Mouse (Mus musculus) heart, postnatal 25 days (tissue): ENCODE measurements around the gene BC049730. TPM values are rescaled to one million over a fixed set of nuclear protein-coding genes. Genes with fewer than 3 reads are reported as not detected.
"Not testable (repeated sequence)": the region's sequence is repeated elsewhere in the genome, so short reads cannot be mapped to it uniquely, and the experiment has no call there.

Source experiments
- DNase-seq: peaks from one replicate; pipeline ENCODE4 v3.0.0; 2022; ENCODE audit warnings: low spot score
- intact Hi-C: fragments of 180-260 bp; cut with DNase I; formaldehyde crosslinking; loops from one replicate; pipeline ENCODE4 v1.15.1; 2025
- total RNA-seq, 2 experiments: library from RNA; stranded (reverse); gene quantifications; 2 replicates each; pipeline ENCODE4 v1.2.3; 2021

BC049730 gene
- total RNA-seq: not detected

GRCm38 (mm10) chr7:24708832-24709292, at the start of gene BC049730:
BC049730 (plus strand) TSS chr7:24709242.
- intact Hi-C loops: no loop called here
- DNase-seq: no peak

GRCm38 (mm10) chr7:24659737-24660357, 49.2 kb upstream of the BC049730 start:
- intact Hi-C loops: loop anchor here (5.0 to 10.0 kb wide), 2 partner anchors 128 to 185 kb away; partner anchors contain the start of gene Irgq

GRCm38 (mm10) chr7:24661118-24661904, 47.7 kb upstream of the BC049730 start:
- intact Hi-C loops: loop anchor here (5.0 kb wide), 1 partner anchor 129 kb away; the partner anchor contains the start of gene Irgq
- no peak for DNase-seq

More at GRCm38 (mm10) chr7:24659737-24660357, 49.2 kb upstream of the BC049730 start:
- no peak for DNase-seq

GRCm38 (mm10) chr7:24662575-24662974, 46.5 kb upstream of the BC049730 start:
- intact Hi-C loops: loop anchor here (2.0 to 5.0 kb wide), 2 partner anchors 60 to 130 kb away; partner anchors contain the start of gene Irgq
- DNase-seq: no peak

- intact Hi-C loops: loop anchor here (5.0 kb wide), 1 partner anchor 132 kb away; the partner anchor contains the start of gene Irgq
- DNase-seq: no peak
Measured at GRCm38 (mm10) chr7:24664301-24664700, 44.7 kb upstream of the BC049730 start.

GRCm38 (mm10) chr7:24664959-24665358, 44.1 kb upstream of the BC049730 start:
- intact Hi-C loops: loop anchor here (5.0 kb wide), 1 partner anchor 133 kb away; the partner anchor contains the start of gene Irgq
- no peak for DNase-seq

- intact Hi-C loops: loop anchor here (5.0 kb wide), 1 partner anchor 65 kb away; no protein-coding TSS in a partner anchor
- no peak for DNase-seq
Measured at GRCm38 (mm10) chr7:24671944-24672439, 37.0 kb upstream of the BC049730 start.

- intact Hi-C loops: no loop called here
- no peak for DNase-seq
Measured at GRCm38 (mm10) chr7:24676575-24676974, 32.5 kb upstream of the BC049730 start, which contains the start of gene Tex101. Tex101 (minus strand) TSS chr7:24676675.

- intact Hi-C loops: not testable (repeated sequence)
Measured at GRCm38 (mm10) chr7:24684121-24684520, 24.9 kb upstream of the BC049730 start.

GRCm38 (mm10) chr7:24687519-24687918, 21.5 kb upstream of the BC049730 start:
- intact Hi-C loops, DNase-seq: not testable (repeated sequence)

More at GRCm38 (mm10) chr7:24684121-24684520, 24.9 kb upstream of the BC049730 start:
- not testable (repeated sequence) for DNase-seq

GRCm38 (mm10) chr7:24692693-24693092, 16.3 kb upstream of the BC049730 start:
- intact Hi-C loops, DNase-seq: not testable (repeated sequence)

GRCm38 (mm10) chr7:24697891-24698290, 11.2 kb upstream of the BC049730 start:
- intact Hi-C loops, DNase-seq: not testable (repeated sequence)

- DNase-seq, intact Hi-C loops: not testable (repeated sequence)
Measured at GRCm38 (mm10) chr7:24702841-24703240, 6.2 kb upstream of the BC049730 start.

- intact Hi-C loops: no loop called here
- no peak for DNase-seq
Measured at GRCm38 (mm10) chr7:24715039-24715438, 6.0 kb downstream of the BC049730 start.

GRCm38 (mm10) chr7:24726808-24727207, 17.8 kb downstream of the BC049730 start, which contains the start of gene Gm4763:
Gm4763 (minus strand) TSS chr7:24726908.
- intact Hi-C loops, DNase-seq: not testable (repeated sequence)

- DNase-seq: no peak
- intact Hi-C loops: loop anchor here (5.0 kb wide), 1 partner anchor 64 kb away; no protein-coding TSS in a partner anchor
Measured at GRCm38 (mm10) chr7:24735970-24736670, 27.1 kb downstream of the BC049730 start.

GRCm38 (mm10) chr7:24750695-24751094, 41.7 kb downstream of the BC049730 start:
- intact Hi-C loops: no loop called here
- DNase-seq: no peak

GRCm38 (mm10) chr7:24751610-24752009, 42.6 kb downstream of the BC049730 start:
- no peak for DNase-seq
- intact Hi-C loops: no loop called here

- no peak for DNase-seq
- intact Hi-C loops: no loop called here
Measured at GRCm38 (mm10) chr7:24753476-24753875, 44.4 kb downstream of the BC049730 start.
